Mouse (Mus musculus) spleen, postnatal 14 days (tissue): ENCODE data around the gene Gm9958.

Source experiments
- DNase-seq, 2 experiments: peaks; one replicate each; pipeline ENCODE4 v3.0.0; 2021 to 2022; ENCODE audit warnings: low spot score in 2 of 2

The Gm9958 gene

DNA sequence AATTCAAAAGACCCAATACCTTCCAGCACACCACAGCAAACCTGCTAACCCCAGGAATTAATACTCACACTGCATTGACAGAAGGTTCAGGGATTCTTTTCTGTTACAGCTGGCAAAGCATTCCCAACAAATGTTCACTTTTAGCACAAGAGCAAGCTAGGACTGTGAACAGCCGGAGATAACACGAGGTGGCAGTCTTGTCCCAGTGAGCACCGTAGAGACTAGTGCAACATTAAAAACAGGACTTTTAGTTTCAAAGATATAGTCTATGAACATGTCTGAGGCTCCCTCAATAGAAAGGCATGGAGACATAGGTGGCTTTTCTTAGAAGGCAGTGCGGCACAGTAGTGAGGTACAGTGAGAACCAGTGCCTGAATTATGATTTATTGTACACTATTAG lies 38.2 kb downstream of the Gm9958 start:
- DNase-seq, result no peak

DNA sequence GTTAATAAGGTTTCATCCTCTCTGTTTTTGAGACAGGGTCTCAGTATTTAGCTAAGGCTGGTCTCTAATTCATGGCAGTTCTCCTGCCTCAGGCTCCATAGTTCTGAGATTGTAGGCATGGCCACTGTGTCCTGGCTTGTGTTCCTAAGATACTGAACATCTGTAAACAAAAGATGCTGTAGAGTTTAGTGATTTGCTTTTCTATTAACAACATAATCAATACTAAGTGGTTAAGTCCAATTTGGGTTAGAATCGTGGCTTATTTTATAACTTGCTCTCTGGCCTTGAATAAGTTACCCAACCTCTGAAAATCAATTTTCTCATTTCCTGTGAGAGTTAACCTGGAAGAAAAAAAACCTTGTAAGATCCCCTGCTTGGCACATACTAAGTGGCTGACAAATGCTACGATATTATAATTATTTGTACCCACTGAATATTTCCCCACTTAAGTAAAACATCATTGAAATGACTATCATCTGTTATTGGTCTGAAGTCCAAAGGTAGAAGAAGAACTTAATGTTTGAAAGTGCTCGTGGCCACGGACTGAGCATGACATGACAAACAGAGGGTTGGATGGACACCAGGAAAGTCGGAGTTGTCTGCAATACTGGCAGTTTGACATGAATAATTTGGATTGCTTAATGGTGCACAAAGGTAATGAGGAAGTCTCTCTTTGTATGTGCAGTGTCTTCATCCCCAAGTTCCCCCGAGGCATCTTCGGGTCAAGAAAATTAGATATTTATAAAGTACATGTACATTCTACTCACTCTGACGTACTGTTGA lies 47.3 kb downstream of the Gm9958 start:
- DNase-seq, result no peak

- DNase-seq, result no peak
Observed at GRCm38 (mm10) chr5:90414925-90415295, 47.9 kb downstream of the Gm9958 start.
